Mouse (Mus musculus) CH12.LX (cell line): ENCODE measurements around the gene Tapbpl.

ENCODE experiments used
- CTCF ChIP-seq, 2 experiments: IDR thresholded peaks in 1 of 2; conservative IDR thresholded peaks in 1 of 2; 2 replicates each; pipeline ENCODE4 v1.5.1; 2011 to 2012; ENCODE audit warnings: low read depth in 2 of 2, low read length in 2 of 2, improper control_type of control experiment in 1 of 2, inconsistent platforms in 1 of 2, mild to moderate bottlenecking in 1 of 2, moderate library complexity in 1 of 2
- EP300 ChIP-seq: IDR thresholded peaks from 2 replicates; pipeline ENCODE4 v1.6.1; 2011; ENCODE audit warnings: low read length, improper control_type of control experiment
- JUND ChIP-seq: conservative IDR thresholded peaks from 2 replicates; pipeline ENCODE4 v1.6.1; 2011; ENCODE audit warnings: low read depth, low read length, improper control_type of control experiment
- MYC ChIP-seq: IDR thresholded peaks from 2 replicates; pipeline ENCODE4 v1.6.1; 2011; ENCODE audit warnings: low read depth, mild to moderate bottlenecking, improper control_type of control experiment, low read length
- POLR2A ChIP-seq: IDR thresholded peaks from 2 replicates; pipeline ENCODE4 v1.6.1; 2011; ENCODE audit warnings: low read depth, mild to moderate bottlenecking, improper control_type of control experiment, low read length
- POLR2AphosphoS2 ChIP-seq: IDR thresholded peaks from 2 replicates; pipeline ENCODE4 v1.6.1; 2011; ENCODE audit warnings: low read depth, low read length, improper control_type of control experiment
- RCOR1 ChIP-seq: conservative IDR thresholded peaks from 2 replicates; pipeline ENCODE4 v1.6.1; 2012; ENCODE audit warnings: low read depth, mild to moderate bottlenecking, inconsistent platforms, low read length, improper control_type of control experiment
- SIN3A ChIP-seq: IDR thresholded peaks from 2 replicates; pipeline ENCODE4 v1.6.1; 2012; ENCODE audit warnings: low read length, improper control_type of control experiment, inconsistent platforms
- TBP ChIP-seq: conservative IDR thresholded peaks from 2 replicates; pipeline ENCODE4 v1.6.1; 2011; ENCODE audit warnings: low read depth, low read length, improper control_type of control experiment

- TF ChIP-seq CTCF (conservative IDR thresholded peaks at IDR 0.05 in 1 of 2, IDR thresholded peaks at IDR 0.05 in 1 of 2; ENCODE audit: low read depth in 2 of 2, low read length in 2 of 2) (no peak), POLR2A (no peak), EP300 (no peak), POLR2AphosphoS2 (no peak), JUND (no peak), SIN3A (no peak), TBP (no peak), RCOR1 (no peak), MYC (no peak)
Measured at GRCm38 (mm10) chr6:125236341-125236740, 4.7 kb upstream of the Tapbpl start.
